Mouse (Mus musculus): ENCODE data around the gene Ptgdr. TPM values are rescaled to one million over a fixed set of nuclear protein-coding genes. Genes with fewer than 3 reads are reported as not detected.
"Not testable (repeated sequence)": the region's sequence is repeated elsewhere in the genome, so short reads cannot be mapped to it uniquely, and the experiment has no call there.

The Ptgdr gene
- polyA plus RNA-seq, 1 experiment from 2014 or later, result 0.53 TPM

DNA sequence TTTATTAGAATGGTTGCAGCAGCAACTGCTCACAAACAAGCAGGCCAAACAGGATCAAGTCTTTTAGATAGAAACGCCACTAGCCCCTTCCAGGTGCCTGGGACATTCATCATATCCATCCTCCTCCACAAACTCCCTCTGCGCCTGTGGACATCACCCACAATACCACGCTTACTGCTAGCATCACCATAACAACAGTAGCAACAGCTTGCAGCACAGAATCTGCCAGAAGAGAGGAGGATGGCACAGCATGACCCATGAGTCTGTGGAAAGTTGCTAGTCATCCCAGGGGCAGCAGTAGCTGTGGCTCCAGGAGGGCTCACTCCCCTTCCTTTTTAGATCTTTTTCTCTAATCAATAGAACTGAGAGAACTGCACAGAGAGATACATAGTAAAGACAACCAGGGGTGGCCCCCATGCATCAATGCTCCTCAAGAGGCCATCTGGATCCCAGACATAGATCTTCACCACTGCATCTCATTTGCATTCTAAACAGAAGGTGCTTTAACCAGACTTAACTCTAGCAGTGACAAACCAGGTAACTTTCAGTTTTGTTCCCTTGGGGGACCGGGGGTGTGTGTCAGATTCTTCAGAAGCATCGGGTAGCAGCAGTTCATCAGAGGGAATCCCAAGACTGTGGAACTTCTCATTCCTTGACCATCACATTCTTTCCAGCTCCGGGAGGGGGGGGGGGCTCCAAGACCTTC is 12.5 kb downstream of the Ptgdr start:
- H3K27me3 ChIP-seq, result no peaks in the 10 kb centered on the region
- peaks cover 7% of the 10 kb centered on the region for H3K4me1 ChIP-seq (replicated peaks)
- no peak overlapping the region for H3K9ac ChIP-seq
- WGBS, result 74% methylated on average over 6 of the region's 6 CpGs
- ATAC-seq (ENCODE audit: low read depth), result no peak
- no peaks in the 10 kb centered on the region for H3K36me3 ChIP-seq
- H3K27ac ChIP-seq (replicated peaks), result no peak overlapping the region
- H3K4me3 ChIP-seq, result no peak overlapping the region
- H3K9me3 ChIP-seq, result no peaks in the 10 kb centered on the region
- no peak overlapping the region for H3K4me2 ChIP-seq

DNA sequence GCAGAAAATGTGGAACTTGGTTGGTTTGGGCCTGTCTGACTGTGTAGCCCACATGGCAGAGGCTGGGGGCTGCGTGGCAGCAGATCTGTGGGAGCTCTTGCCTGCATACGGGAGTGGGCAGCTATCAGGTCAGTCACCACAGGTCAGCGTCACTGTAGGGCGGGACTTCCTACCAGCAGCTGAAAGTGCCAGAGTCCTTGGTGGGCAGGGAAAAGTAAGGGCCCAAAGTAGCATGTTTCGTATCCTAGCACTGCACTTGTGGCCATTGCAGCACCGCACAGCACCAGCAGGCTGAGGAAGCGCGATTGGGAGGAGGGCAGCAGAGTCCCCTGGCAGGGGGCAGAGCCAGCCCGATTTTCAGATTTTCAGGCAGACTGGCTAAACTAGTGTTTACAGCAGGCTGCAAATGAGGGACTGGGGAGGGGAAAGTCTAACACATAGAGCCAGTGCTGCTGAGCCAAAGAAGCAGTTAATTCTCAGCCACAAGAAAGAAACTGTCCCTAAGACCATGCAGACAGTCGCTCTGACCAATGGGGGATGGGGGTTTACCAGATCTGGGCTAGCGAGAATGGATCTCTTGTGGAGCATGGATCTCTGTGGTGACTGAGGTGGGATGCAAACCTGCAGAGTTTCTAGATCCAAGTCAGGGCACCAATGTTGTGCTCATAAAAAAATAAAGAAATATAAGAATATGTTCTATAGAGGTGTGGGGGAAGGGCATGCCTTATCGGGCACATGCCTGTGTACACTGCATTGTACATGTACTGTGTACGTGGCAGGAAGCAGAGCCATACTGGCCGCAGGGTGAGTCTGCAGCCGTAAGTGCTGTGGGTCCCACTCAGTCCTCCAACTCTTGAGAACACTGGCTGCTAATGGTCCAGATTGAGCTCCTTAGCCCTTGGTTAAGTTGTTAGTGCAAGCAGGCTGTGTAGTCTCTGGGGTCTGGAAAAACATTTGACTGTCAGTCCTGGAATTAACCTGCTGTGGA is 15.1 kb downstream of the Ptgdr start:
- WGBS, result 43% methylated on average over 15 of the region's 15 CpGs

DNA sequence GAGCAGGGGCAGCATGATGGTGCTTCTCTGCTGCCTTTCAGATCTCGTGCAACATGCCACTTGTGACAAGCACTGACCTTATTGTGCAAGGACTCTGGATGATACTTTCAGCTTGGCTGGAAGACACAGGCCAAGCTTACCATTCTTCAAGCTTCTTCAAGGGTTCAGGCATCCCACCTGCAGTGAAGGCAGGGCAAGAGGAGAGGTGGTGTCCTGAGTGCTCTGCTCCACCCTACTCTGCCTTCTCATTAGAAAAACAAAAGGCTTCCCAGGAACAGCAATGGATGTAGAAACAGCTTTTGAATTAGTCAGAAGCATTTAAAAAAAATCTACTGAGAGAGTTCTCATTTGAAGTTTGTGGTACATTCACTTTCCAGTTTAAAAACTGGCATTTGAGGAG is 20.5 kb downstream of the Ptgdr start:
- Histone ChIP-seq H3K36me3 (no peaks in the 10 kb centered on the region), H3K27ac (replicated peaks) (no peak overlapping the region), H3K4me3 (no peak overlapping the region), H3K9me3 (no peaks in the 10 kb centered on the region), H3K27me3 (no peaks in the 10 kb centered on the region), H3K4me2 (no peak overlapping the region), H3K9ac (no peak overlapping the region), H3K4me1 (replicated peaks) (peaks cover under 1% of the 10 kb centered on the region; the same call in 1 of the 2 replicates)
- WGBS, result 51% methylated on average over 1 of the region's 1 CpGs
- no peak for ATAC-seq (ENCODE audit: low read depth)

More for the DNA sequence above, 15.1 kb downstream of the Ptgdr start:
- no peaks in the 10 kb centered on the region for H3K9me3 ChIP-seq
- H3K27ac ChIP-seq (replicated peaks), result no peak overlapping the region
- peaks cover 7% of the 10 kb centered on the region for H3K4me1 ChIP-seq (replicated peaks)
- peak; percentile 40 for ATAC-seq (ENCODE audit: low read depth)
- H3K4me2 ChIP-seq, result peak overlapping the region; percentile 37
- H3K9ac ChIP-seq, result 0 out of 2 replicates have a peak overlapping the region, but pooled peaks have one; percentile 22
- no peaks in the 10 kb centered on the region for H3K36me3 ChIP-seq
- H3K4me3 ChIP-seq, result peak overlapping the region; percentile 3; the same call in 1 of the 2 replicates
- H3K27me3 ChIP-seq, result no peaks in the 10 kb centered on the region

DNA sequence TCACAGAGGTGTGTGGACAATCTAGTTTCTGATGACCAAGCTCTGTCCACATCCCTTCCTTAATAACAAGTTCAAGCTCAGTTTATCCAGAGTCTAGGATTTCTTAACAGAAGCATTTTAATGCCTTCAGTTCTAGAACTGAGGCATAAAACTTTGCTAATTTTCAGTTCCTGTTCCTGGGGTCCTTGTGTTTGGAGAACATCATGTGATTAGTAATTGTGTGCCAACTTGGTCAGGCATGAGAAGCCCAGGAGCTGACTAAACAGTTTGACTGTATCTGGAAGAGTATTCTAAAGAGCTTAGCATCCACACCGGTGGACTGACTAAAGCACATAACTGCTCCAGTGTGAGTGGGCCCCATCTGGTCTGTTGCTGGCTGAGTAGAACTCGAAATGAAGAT is 24.0 kb downstream of the Ptgdr start:
- H3K4me2 ChIP-seq, result no peak overlapping the region
- no peaks in the 10 kb centered on the region for H3K4me1 ChIP-seq (replicated peaks)
- ATAC-seq (ENCODE audit: low read depth), result no peak
- no peak overlapping the region for H3K9ac ChIP-seq
- WGBS, result 79% methylated on average over 2 of the region's 2 CpGs
- H3K27ac ChIP-seq (replicated peaks), result no peak overlapping the region
- H3K4me3 ChIP-seq, result no peak overlapping the region
- no peaks in the 10 kb centered on the region for H3K9me3 ChIP-seq
- no peaks in the 10 kb centered on the region for H3K27me3 ChIP-seq
- no peaks in the 10 kb centered on the region for H3K36me3 ChIP-seq

DNA sequence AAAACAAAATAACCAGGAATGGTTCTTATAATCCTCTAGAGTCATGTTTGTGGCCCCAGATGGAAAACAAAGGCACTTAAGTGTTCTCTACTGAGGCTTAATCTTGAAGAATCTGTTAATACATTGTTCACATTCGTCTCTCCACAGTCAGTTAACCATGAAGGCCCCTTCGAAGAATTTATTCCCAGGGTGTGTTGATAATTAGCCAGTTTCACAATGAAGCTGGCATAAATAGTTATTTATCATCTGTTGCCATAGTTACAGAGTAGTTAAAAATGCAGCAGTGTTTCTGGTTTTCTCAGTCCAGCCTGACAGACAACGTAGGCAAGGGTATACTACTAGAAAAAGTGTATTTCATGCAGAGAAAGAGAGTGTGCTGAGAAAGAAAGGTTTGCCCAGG is 25.0 kb downstream of the Ptgdr start:
- H3K4me2 ChIP-seq; H3K4me1 ChIP-seq (replicated peaks); H3K9me3 ChIP-seq; H3K27ac ChIP-seq (replicated peaks); H3K27me3 ChIP-seq; H3K9ac ChIP-seq; H3K4me3 ChIP-seq; H3K36me3 ChIP-seq: not testable (repeated sequence)
- peak; percentile 63 for ATAC-seq (ENCODE audit: low read depth)
- 14% methylated on average over 3 of the region's 3 CpGs for WGBS

- not testable (repeated sequence) for H3K4me3 ChIP-seq; H3K9me3 ChIP-seq; ATAC-seq (ENCODE audit: low read depth); H3K27me3 ChIP-seq; H3K36me3 ChIP-seq; H3K9ac ChIP-seq; H3K4me1 ChIP-seq (replicated peaks); H3K4me2 ChIP-seq; H3K27ac ChIP-seq (replicated peaks)
- 90% methylated on average over 4 of the region's 4 CpGs for WGBS
Observed at GRCm38 (mm10) chr14:44833096-44833495, 26.1 kb downstream of the Ptgdr start.

DNA sequence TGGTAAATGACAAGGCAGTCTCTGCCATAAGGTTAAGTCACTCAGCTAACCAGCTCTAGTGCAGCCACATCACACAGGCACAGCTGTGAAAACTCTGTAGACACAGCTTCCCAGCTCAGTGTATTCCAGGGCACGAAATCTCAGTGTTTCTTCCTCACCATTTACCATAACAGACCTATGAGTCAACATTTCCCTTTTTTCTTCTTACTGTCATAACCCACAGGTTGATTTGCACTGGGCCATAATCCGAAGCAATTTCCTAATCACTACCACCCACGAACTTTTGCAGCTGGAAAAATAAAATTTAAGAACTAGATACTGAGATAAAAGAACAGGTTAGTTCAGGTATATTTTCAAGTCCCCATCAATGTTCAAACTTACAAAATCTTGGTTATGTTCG is 31.4 kb downstream of the Ptgdr start:
- H3K9me3 ChIP-seq, result no peaks in the 10 kb centered on the region

DNA sequence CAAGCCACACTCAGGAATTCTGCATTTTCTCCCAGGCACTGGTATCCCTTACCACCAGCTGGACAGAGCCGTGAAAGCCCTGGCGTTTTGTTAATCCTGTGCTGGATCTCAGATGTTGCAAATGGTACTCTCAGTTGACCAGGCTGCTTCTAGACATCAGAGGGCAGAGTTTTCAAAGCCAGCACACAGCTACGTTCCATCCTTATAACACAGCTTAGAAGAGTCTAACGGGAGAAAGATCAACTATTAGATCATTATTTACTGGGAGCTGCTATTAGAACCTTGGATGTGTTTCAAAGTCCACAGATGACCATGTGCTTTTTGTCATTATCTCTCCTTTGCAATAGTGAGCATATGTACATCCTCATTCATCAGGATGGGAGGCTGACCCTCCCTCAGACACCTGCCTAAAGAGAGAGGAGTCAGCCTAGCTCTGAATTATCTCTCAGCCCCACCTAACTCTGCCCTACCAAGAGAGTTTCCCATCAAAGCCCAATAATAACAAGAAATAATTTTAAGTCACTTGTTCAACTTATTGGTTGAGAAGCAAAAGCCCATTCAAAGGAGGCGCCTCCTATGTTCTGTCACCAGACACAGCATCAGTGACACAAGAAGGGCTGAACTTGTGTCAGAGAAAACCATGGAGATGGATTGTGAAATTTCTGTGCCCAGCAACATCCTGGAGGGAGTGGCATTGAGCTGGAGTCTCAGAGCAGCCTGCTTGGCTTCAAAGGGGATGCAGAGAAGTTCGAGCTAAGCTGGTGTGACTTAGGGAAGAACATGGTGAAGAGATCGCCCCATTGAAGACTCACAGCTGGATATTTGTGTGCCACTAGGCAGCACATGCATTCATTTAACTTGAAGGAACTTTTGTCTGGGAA is 37.8 kb downstream of the Ptgdr start:
- 76% methylated on average over 7 of the region's 7 CpGs for WGBS
- H3K27ac ChIP-seq (replicated peaks), result no peak overlapping the region

More for the DNA sequence above, 31.4 kb downstream of the Ptgdr start:
- WGBS, result 67% methylated on average over 4 of the region's 4 CpGs
- ATAC-seq (ENCODE audit: low read depth), result no peak
- Histone ChIP-seq H3K4me2 (no peak overlapping the region), H3K4me1 (replicated peaks) (no peaks in the 10 kb centered on the region), H3K27ac (replicated peaks) (no peak overlapping the region), H3K36me3 (no peaks in the 10 kb centered on the region), H3K27me3 (no peaks in the 10 kb centered on the region), H3K4me3 (no peak overlapping the region), H3K9ac (no peak overlapping the region)

DNA sequence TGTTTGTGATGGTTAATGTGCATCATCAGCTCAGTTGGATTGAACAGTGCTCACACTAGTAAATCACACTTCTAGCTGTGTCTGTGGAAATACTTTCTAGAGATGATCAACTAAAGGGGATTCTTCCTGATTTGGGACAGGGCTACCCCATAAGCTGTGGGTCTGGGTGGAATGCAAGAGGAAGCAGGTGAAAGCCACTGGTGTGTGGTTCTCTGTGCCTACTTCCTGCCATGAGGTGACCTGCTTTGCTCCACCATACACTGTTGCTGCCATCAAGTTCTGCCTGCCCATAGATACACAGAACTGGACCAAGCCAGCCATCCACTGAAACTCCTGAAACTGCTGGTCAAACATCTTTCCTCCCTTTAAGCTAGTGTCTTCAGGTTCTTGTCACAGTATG is 46.0 kb downstream of the Ptgdr start:
- not testable (repeated sequence) for H3K27me3 ChIP-seq; H3K36me3 ChIP-seq; H3K9me3 ChIP-seq; H3K4me1 ChIP-seq (replicated peaks); H3K27ac ChIP-seq (replicated peaks); H3K9ac ChIP-seq; H3K4me3 ChIP-seq; H3K4me2 ChIP-seq; ATAC-seq (ENCODE audit: low read depth)

More for the DNA sequence above, 37.8 kb downstream of the Ptgdr start:
- Histone ChIP-seq H3K4me3 (no peak overlapping the region), H3K9me3 (no peaks in the 10 kb centered on the region), H3K4me2 (no peak overlapping the region), H3K9ac (no peak overlapping the region), H3K4me1 (replicated peaks) (no peaks in the 10 kb centered on the region), H3K27me3 (no peaks in the 10 kb centered on the region), H3K36me3 (no peaks in the 10 kb centered on the region)
- ATAC-seq (ENCODE audit: low read depth), result no peak
